Mouse (Mus musculus) ES-Bruce4 (cell line): Measurements from ENCODE around the gene Izumo2. TPM values are rescaled to one million over a fixed set of nuclear protein-coding genes. Genes with fewer than 3 reads are reported as not detected.

ENCODE experiments used
- H3K27ac ChIP-seq: 2 replicates; pipeline ENCODE4 v1.5.1; 2012; ENCODE audit warnings: low read length, inconsistent platforms; ENCODE audit not compliant: insufficient read depth
- H3K27me3 ChIP-seq: 2 replicates; pipeline ENCODE4 v1.6.1; 2012; ENCODE audit warnings: mild to moderate bottlenecking, low read length, inconsistent platforms; ENCODE audit not compliant: control insufficient read depth, poor library complexity, insufficient read depth, severe bottlenecking
- H3K36me3 ChIP-seq: 2 replicates; pipeline ENCODE4 v1.6.1; 2012; ENCODE audit warnings: inconsistent platforms, mild to moderate bottlenecking, low read length, moderate library complexity; ENCODE audit not compliant: control insufficient read depth, poor library complexity, insufficient read depth, severe bottlenecking
- H3K4me1 ChIP-seq: one replicate; pipeline ENCODE4 v1.8.1; 2011; ENCODE audit warnings: low read length; ENCODE audit not compliant: control insufficient read depth, insufficient read depth
- H3K4me3 ChIP-seq: 2 replicates; pipeline ENCODE4 v1.5.1; 2011; ENCODE audit warnings: low read depth, mild to moderate bottlenecking, low read length
- H3K9ac ChIP-seq: 2 replicates; pipeline ENCODE4 v1.6.1; 2012; ENCODE audit warnings: low read depth, mild to moderate bottlenecking, inconsistent platforms; ENCODE audit not compliant: poor library complexity, severe bottlenecking
- H3K9me3 ChIP-seq: replicated peaks from 2 replicates; pipeline ENCODE4 v1.6.1; 2012; ENCODE audit warnings: mild to moderate bottlenecking, low read length, inconsistent platforms; ENCODE audit not compliant: control insufficient read depth, poor library complexity, insufficient read depth, severe bottlenecking
- CTCF ChIP-seq: IDR thresholded peaks from one replicate; pipeline ENCODE4 v1.8.1; 2011; ENCODE audit warnings: low read depth, low read length
- EP300 ChIP-seq: IDR thresholded peaks from 2 replicates; pipeline ENCODE4 v1.6.1; 2011; ENCODE audit warnings: low read depth, low read length; ENCODE audit not compliant: insufficient read depth
- POLR2A ChIP-seq: IDR thresholded peaks from one replicate; pipeline ENCODE4 v1.8.1; 2011; ENCODE audit warnings: low read length; ENCODE audit not compliant: insufficient read depth
- polyA plus RNA-seq: library from polyadenylated mRNA; stranded (reverse); fragments of >200 nt; gene quantifications from 2 replicates; pipeline ENCODE4 v1.2.4, GENCODE M21; 2011; ENCODE audit warnings: low read depth; ENCODE audit not compliant: missing spikeins, insufficient read depth, insufficient read length

Izumo2 gene
- polyA plus RNA-seq, 1 experiment = 1.8 TPM

DNA sequence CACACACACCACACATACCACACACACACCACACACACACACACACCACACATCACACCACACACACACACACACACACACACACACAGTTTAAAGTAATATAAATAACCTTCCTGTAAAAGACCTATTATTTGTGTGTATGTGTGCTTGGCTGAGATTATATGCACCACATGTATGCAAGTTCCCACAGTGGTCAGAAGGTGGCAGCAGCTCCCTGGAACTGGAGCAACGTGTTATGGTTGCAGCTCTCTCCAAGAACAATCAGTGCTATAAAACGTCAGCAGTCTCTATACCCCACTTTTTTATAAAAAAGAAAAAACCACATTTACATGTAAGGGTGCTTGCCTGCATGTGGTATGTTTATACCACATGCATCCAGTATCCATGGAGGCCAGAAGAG, 42.1 kb upstream of the Izumo2 start:
- no peak for TF ChIP-seq POLR2A
- TF ChIP-seq CTCF = peak; percentile 44
- H3K9ac ChIP-seq = no peak overlapping the region
- H3K27ac ChIP-seq = no peak overlapping the region
- H3K36me3 ChIP-seq = no peaks in the 10 kb centered on the region
- H3K4me1 ChIP-seq = no peaks in the 10 kb centered on the region
- no peaks in the 10 kb centered on the region for H3K9me3 ChIP-seq
- H3K4me3 ChIP-seq = no peak overlapping the region
- no peaks in the 10 kb centered on the region for H3K27me3 ChIP-seq

- no peak overlapping the region for H3K27ac ChIP-seq
- H3K4me3 ChIP-seq = no peak overlapping the region
- no peaks in the 10 kb centered on the region for H3K4me1 ChIP-seq
- no peaks in the 10 kb centered on the region for H3K9me3 ChIP-seq
- no peak overlapping the region for H3K9ac ChIP-seq
- no peaks in the 10 kb centered on the region for H3K27me3 ChIP-seq
- TF ChIP-seq EP300 (no peak), CTCF (no peak), POLR2A (no peak)
- H3K36me3 ChIP-seq = no peaks in the 10 kb centered on the region
Measured at GRCm38 (mm10) chr7:44667996-44668738, 40.4 kb upstream of the Izumo2 start.

GRCm38 (mm10) chr7:44669103-44669502, 39.4 kb upstream of the Izumo2 start:
- no peak overlapping the region for H3K9ac ChIP-seq
- no peaks in the 10 kb centered on the region for H3K27me3 ChIP-seq
- H3K27ac ChIP-seq = no peak overlapping the region
- peak overlapping the region; percentile 37 for H3K4me3 ChIP-seq
- TF ChIP-seq EP300 = no peak
- no peak for TF ChIP-seq POLR2A
- TF ChIP-seq CTCF = no peak
- no peaks in the 10 kb centered on the region for H3K9me3 ChIP-seq
- no peaks in the 10 kb centered on the region for H3K36me3 ChIP-seq
- no peaks in the 10 kb centered on the region for H3K4me1 ChIP-seq

DNA sequence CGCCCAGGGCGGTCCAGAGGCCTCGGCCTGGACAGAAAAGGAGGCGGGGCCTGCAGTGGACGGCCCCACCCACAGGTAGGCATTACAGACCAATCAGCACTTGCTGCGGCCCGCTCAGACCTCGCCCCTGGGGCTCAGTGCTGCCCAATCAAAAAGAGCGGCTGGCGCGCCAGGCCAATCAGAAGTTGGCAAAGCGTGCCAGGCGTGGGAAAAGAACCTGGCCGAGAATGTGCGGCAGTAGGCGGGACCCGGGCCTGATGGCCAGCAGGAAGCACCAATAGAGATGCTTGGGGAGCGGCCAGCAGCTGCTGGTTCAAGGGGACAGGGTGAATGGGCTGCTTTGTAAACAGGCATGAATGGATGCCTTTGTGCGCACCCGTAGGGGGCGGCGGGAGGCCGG, 37.7 kb upstream of the Izumo2 start, which contains the start of gene Myh14:
TSS of gene Myh14 (minus strand) at position 41 of the 400 bp plus-strand sequence.
- Histone ChIP-seq H3K27ac (no peak within 1 kb of the TSS), H3K9ac (no peak within 1 kb of the TSS), H3K9me3 (peaks cover 4% of the 10 kb centered on the region; the same call in 1 of the 2 replicates), H3K36me3 (no peaks in the 10 kb centered on the region), H3K4me1 (no peaks in the 10 kb centered on the region), H3K4me3 (peak within 1 kb of the TSS; percentile 40), H3K27me3 (no peaks in the 10 kb centered on the region)
- no peak for TF ChIP-seq CTCF
- no peak for TF ChIP-seq POLR2A
- TF ChIP-seq EP300 = no peak

GRCm38 (mm10) chr7:44672193-44672592, 36.3 kb upstream of the Izumo2 start:
- Histone ChIP-seq H3K27ac (no peak overlapping the region), H3K4me3 (no peak overlapping the region), H3K4me1 (no peaks in the 10 kb centered on the region), H3K36me3 (no peaks in the 10 kb centered on the region), H3K27me3 (no peaks in the 10 kb centered on the region), H3K9ac (no peak overlapping the region), H3K9me3 (peaks cover 4% of the 10 kb centered on the region; the same call in 1 of the 2 replicates)
- no peak for TF ChIP-seq POLR2A
- TF ChIP-seq EP300 = no peak
- TF ChIP-seq CTCF = no peak

GRCm38 (mm10) chr7:44674511-44674910, 34.0 kb upstream of the Izumo2 start:
- Histone ChIP-seq H3K27ac (no peak overlapping the region), H3K9ac (no peak overlapping the region), H3K27me3 (no peaks in the 10 kb centered on the region), H3K36me3 (no peaks in the 10 kb centered on the region), H3K4me3 (no peak overlapping the region), H3K9me3 (peaks cover 4% of the 10 kb centered on the region; the same call in 1 of the 2 replicates), H3K4me1 (no peaks in the 10 kb centered on the region)
- TF ChIP-seq CTCF (no peak), POLR2A (no peak), EP300 (no peak)
